Mouse (Mus musculus): ENCODE data around the gene Evi2a. TPM values are rescaled to one million over a fixed set of nuclear protein-coding genes. Genes with fewer than 3 reads are reported as not detected.

Gene Evi2a
- polyA plus RNA-seq, 1 experiment from 2014 or later: 4.8 TPM

DNA sequence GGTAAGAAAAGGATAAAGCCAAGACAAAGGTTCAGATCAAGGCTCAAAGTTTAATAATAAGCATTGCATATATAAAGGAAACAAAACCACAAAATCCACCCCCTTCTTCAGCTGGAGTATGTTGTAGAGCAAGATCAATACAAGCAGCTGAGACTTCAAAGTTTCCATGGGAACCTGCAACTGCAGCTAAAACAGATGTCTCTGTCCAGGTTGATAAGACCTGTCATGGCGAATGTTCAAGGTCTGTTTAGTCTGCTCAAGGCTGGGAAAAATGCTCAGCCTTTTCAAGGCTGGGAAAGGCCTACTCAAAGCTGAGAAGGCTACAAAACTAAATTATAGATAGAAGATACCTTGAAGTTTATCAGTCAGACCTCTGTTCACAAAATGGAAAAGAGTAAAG lies 22.2 kb upstream of the Evi2a start:
- Histone ChIP-seq H3K36me3 (ENCODE audit: control insufficient read depth, insufficient read depth, low read length) (peaks cover 88% of the 10 kb centered on the region), H3K4me1 (ENCODE audit: control insufficient read depth, insufficient read depth, low read length) (no peaks in the 10 kb centered on the region), H3K4me3 (replicated peaks; ENCODE audit: low read depth, low read length) (no peak overlapping the region), H3K9me3 (ENCODE audit: control insufficient read depth, low read length) (no peaks in the 10 kb centered on the region), H3K9ac (replicated peaks; ENCODE audit: low read length) (no peak overlapping the region), H3K27me3 (ENCODE audit: control insufficient read depth, insufficient read depth, low read length) (no peaks in the 10 kb centered on the region), H3K27ac (replicated peaks; ENCODE audit: low read depth, low read length) (no peak overlapping the region), H3K4me2 (ENCODE audit: low read length) (no peak overlapping the region)
- 73% methylated on average over 1 of the region's 1 CpGs for WGBS
- DNase-seq (no peak), ATAC-seq (ENCODE audit: low FRiP score, low TSS enrichment) (no peak)

GRCm38 (mm10) chr11:79536293-79536692 lies 5.9 kb upstream of the Evi2a start:
- WGBS: 98% methylated on average over 3 of the region's 3 CpGs
- Histone ChIP-seq H3K9me3 (ENCODE audit: control insufficient read depth, low read length) (no peaks in the 10 kb centered on the region), H3K27ac (replicated peaks; ENCODE audit: low read depth, low read length) (no peak overlapping the region), H3K36me3 (ENCODE audit: control insufficient read depth, insufficient read depth, low read length) (peaks cover 27% of the 10 kb centered on the region), H3K4me1 (ENCODE audit: control insufficient read depth, insufficient read depth, low read length) (no peaks in the 10 kb centered on the region), H3K4me2 (ENCODE audit: low read length) (no peak overlapping the region), H3K27me3 (ENCODE audit: control insufficient read depth, insufficient read depth, low read length) (no peaks in the 10 kb centered on the region), H3K4me3 (replicated peaks; ENCODE audit: low read depth, low read length) (no peak overlapping the region), H3K9ac (replicated peaks; ENCODE audit: low read length) (no peak overlapping the region)
- DNase-seq: no peak
- ATAC-seq (ENCODE audit: low FRiP score, low TSS enrichment): no peak

- Histone ChIP-seq H3K27me3 (ENCODE audit: control insufficient read depth, insufficient read depth, low read length) (no peaks in the 10 kb centered on the region), H3K27ac (replicated peaks; ENCODE audit: low read depth, low read length) (no peak overlapping the region), H3K36me3 (ENCODE audit: control insufficient read depth, insufficient read depth, low read length) (peaks cover 28% of the 10 kb centered on the region), H3K9ac (replicated peaks; ENCODE audit: low read length) (no peak overlapping the region), H3K4me3 (replicated peaks; ENCODE audit: low read depth, low read length) (no peak overlapping the region), H3K4me1 (ENCODE audit: control insufficient read depth, insufficient read depth, low read length) (no peaks in the 10 kb centered on the region), H3K4me2 (ENCODE audit: low read length) (no peak overlapping the region), H3K9me3 (ENCODE audit: control insufficient read depth, low read length) (no peaks in the 10 kb centered on the region)
- ATAC-seq (ENCODE audit: low FRiP score, low TSS enrichment) (no peak), DNase-seq (no peak)
- 96% methylated on average over 4 of the region's 4 CpGs for WGBS
Measured at GRCm38 (mm10) chr11:79535554-79535953, 5.1 kb upstream of the Evi2a start.

- peaks cover 21% of the 10 kb centered on the region; the same call in 1 of the 2 replicates for H3K36me3 ChIP-seq (ENCODE audit: control insufficient read depth, insufficient read depth, low read length)
- no peak for ATAC-seq (ENCODE audit: low FRiP score, low TSS enrichment)
Measured at GRCm38 (mm10) chr11:79533950-79534690, 3.7 kb upstream of the Evi2a start.

DNA sequence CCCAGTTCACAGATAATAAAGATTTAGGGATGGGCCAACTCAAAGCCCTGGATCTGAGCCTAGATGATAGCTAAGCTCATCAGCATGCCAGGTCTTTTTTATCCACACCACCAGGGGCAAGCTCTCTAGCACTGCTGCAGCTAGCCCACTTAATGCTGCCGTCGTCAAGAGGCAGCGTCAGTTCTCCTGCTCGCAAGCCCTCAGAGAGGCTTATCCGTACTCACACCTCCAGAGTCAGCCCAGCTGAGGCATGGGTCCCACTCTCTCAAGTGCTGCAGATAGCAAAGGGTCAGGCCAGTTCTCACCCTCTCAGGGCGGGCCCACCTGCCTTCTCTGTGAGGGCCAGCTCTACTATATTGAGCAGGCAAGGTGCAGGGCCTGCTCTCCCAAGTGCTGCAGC lies 2.9 kb upstream of the Evi2a start:
- Histone ChIP-seq H3K4me2 (ENCODE audit: low read length) (no peak overlapping the region), H3K36me3 (ENCODE audit: control insufficient read depth, insufficient read depth, low read length) (peaks cover 24% of the 10 kb centered on the region; the same call in 1 of the 2 replicates), H3K27me3 (ENCODE audit: control insufficient read depth, insufficient read depth, low read length) (no peaks in the 10 kb centered on the region), H3K4me3 (replicated peaks; ENCODE audit: low read depth, low read length) (no peak overlapping the region), H3K9me3 (ENCODE audit: control insufficient read depth, low read length) (no peaks in the 10 kb centered on the region), H3K27ac (replicated peaks; ENCODE audit: low read depth, low read length) (no peak overlapping the region), H3K9ac (replicated peaks; ENCODE audit: low read length) (no peak overlapping the region), H3K4me1 (ENCODE audit: control insufficient read depth, insufficient read depth, low read length) (no peaks in the 10 kb centered on the region)
- DNase-seq (no peak), ATAC-seq (ENCODE audit: low FRiP score, low TSS enrichment) (no peak)
- 84% methylated on average over 6 of the region's 6 CpGs for WGBS

More at GRCm38 (mm10) chr11:79533950-79534690, 3.7 kb upstream of the Evi2a start:
- Histone ChIP-seq H3K27ac (replicated peaks; ENCODE audit: low read depth, low read length) (peak overlapping the region; percentile 37; the same call in 1 of the 2 replicates), H3K9ac (replicated peaks; ENCODE audit: low read length) (no peak overlapping the region), H3K27me3 (ENCODE audit: control insufficient read depth, insufficient read depth, low read length) (no peaks in the 10 kb centered on the region), H3K4me2 (ENCODE audit: low read length) (no peak overlapping the region), H3K4me1 (ENCODE audit: control insufficient read depth, insufficient read depth, low read length) (no peaks in the 10 kb centered on the region), H3K4me3 (replicated peaks; ENCODE audit: low read depth, low read length) (no peak overlapping the region), H3K9me3 (ENCODE audit: control insufficient read depth, low read length) (no peaks in the 10 kb centered on the region)
- 91% methylated on average over 8 of the region's 8 CpGs for WGBS
- DNase-seq: peak; percentile 25

DNA sequence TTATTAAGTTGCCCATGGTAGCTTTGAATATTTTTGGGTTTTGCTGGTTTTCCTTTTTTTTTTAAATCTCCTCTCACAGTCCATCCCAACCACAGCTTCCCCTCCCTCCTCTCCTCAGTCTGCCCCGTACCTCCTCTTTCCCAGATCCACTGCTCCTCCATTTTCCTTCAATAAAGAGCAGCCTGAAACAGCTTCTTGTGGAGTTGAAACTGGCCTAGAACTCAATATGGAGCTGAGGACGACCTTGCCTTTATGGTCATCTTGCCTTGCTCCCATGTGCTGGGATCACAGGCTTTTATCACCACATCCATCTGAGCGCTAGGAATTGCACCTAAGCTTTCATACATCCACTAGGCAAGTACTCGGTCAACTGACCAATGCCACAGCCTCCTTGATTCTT lies 1.1 kb upstream of the Evi2a start:
- no peaks in the 10 kb centered on the region for H3K4me1 ChIP-seq (ENCODE audit: control insufficient read depth, insufficient read depth, low read length)
- no peaks in the 10 kb centered on the region for H3K9me3 ChIP-seq (ENCODE audit: control insufficient read depth, low read length)
- ATAC-seq (ENCODE audit: low FRiP score, low TSS enrichment) (no peak), DNase-seq (no peak)
- 0 out of 2 replicates have a peak, but pooled peaks cover 19% of the 10 kb centered on the region for H3K36me3 ChIP-seq (ENCODE audit: control insufficient read depth, insufficient read depth, low read length)
- no peak overlapping the region for H3K4me2 ChIP-seq (ENCODE audit: low read length)
- 96% methylated on average over 4 of the region's 4 CpGs for WGBS
- no peaks in the 10 kb centered on the region for H3K27me3 ChIP-seq (ENCODE audit: control insufficient read depth, insufficient read depth, low read length)
- no peak overlapping the region for H3K4me3 ChIP-seq (replicated peaks; ENCODE audit: low read depth, low read length)
- no peak overlapping the region for H3K9ac ChIP-seq (replicated peaks; ENCODE audit: low read length)
- no peak overlapping the region for H3K27ac ChIP-seq (replicated peaks; ENCODE audit: low read depth, low read length)

- H3K36me3 ChIP-seq (ENCODE audit: control insufficient read depth, insufficient read depth, low read length): 0 out of 2 replicates have a peak, but pooled peaks cover 15% of the 10 kb centered on the region
- no peak overlapping the region for H3K9ac ChIP-seq (replicated peaks; ENCODE audit: low read length)
- no peak for ATAC-seq (ENCODE audit: low FRiP score, low TSS enrichment)
- no peaks in the 10 kb centered on the region for H3K27me3 ChIP-seq (ENCODE audit: control insufficient read depth, insufficient read depth, low read length)
- no peak overlapping the region for H3K27ac ChIP-seq (replicated peaks; ENCODE audit: low read depth, low read length)
- no peak overlapping the region for H3K4me3 ChIP-seq (replicated peaks; ENCODE audit: low read depth, low read length)
- no peak for DNase-seq
- no peak overlapping the region for H3K4me2 ChIP-seq (ENCODE audit: low read length)
- H3K9me3 ChIP-seq (ENCODE audit: control insufficient read depth, low read length): no peaks in the 10 kb centered on the region
- no peaks in the 10 kb centered on the region for H3K4me1 ChIP-seq (ENCODE audit: control insufficient read depth, insufficient read depth, low read length)
- WGBS: 75% methylated on average over 11 of the region's 11 CpGs
Measured at GRCm38 (mm10) chr11:79530774-79531173, 365 bp upstream of the Evi2a start.

DNA sequence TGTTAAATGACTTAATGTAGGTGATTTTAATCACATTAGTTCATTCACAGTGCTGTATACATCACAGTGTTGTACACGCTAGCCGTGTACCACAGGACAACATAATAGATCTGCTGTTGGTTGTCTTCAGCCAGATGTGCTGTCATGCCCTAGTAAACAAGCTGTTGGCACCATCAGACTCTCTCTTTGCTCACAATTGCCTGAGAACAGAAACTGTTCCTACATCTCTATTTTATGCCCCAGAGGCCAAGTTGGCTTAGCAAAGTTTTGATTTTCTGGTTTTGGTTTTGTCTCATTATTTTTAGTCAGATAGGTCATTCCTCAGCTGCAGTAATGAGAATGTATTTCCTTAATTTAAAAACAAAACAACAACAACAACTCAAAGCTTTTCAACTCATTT lies 673 bp downstream of the Evi2a start:
- Histone ChIP-seq H3K27me3 (ENCODE audit: control insufficient read depth, insufficient read depth, low read length) (no peaks in the 10 kb centered on the region), H3K4me3 (replicated peaks; ENCODE audit: low read depth, low read length) (no peak overlapping the region), H3K27ac (replicated peaks; ENCODE audit: low read depth, low read length) (no peak overlapping the region), H3K4me2 (ENCODE audit: low read length) (no peak overlapping the region), H3K9ac (replicated peaks; ENCODE audit: low read length) (no peak overlapping the region), H3K36me3 (ENCODE audit: control insufficient read depth, insufficient read depth, low read length) (0 out of 2 replicates have a peak, but pooled peaks cover 15% of the 10 kb centered on the region), H3K9me3 (ENCODE audit: control insufficient read depth, low read length) (no peaks in the 10 kb centered on the region), H3K4me1 (ENCODE audit: control insufficient read depth, insufficient read depth, low read length) (no peaks in the 10 kb centered on the region)
- ATAC-seq (ENCODE audit: low FRiP score, low TSS enrichment) (no peak), DNase-seq (no peak)
- 85% methylated on average over 2 of the region's 2 CpGs for WGBS

GRCm38 (mm10) chr11:79529226-79529625 lies 1.2 kb downstream of the Evi2a start:
- Histone ChIP-seq H3K4me1 (ENCODE audit: control insufficient read depth, insufficient read depth, low read length) (no peaks in the 10 kb centered on the region), H3K27me3 (ENCODE audit: control insufficient read depth, insufficient read depth, low read length) (no peaks in the 10 kb centered on the region), H3K4me3 (replicated peaks; ENCODE audit: low read depth, low read length) (no peak overlapping the region), H3K36me3 (ENCODE audit: control insufficient read depth, insufficient read depth, low read length) (0 out of 2 replicates have a peak, but pooled peaks cover 15% of the 10 kb centered on the region), H3K4me2 (ENCODE audit: low read length) (no peak overlapping the region), H3K9me3 (ENCODE audit: control insufficient read depth, low read length) (no peaks in the 10 kb centered on the region), H3K27ac (replicated peaks; ENCODE audit: low read depth, low read length) (no peak overlapping the region), H3K9ac (replicated peaks; ENCODE audit: low read length) (no peak overlapping the region)
- DNase-seq: no peak
- no peak for ATAC-seq (ENCODE audit: low FRiP score, low TSS enrichment)
- 98% methylated on average over 6 of the region's 6 CpGs for WGBS
